Mouse (Mus musculus): ENCODE measurements around the gene Hoga1. TPM values are rescaled to one million over a fixed set of nuclear protein-coding genes. Genes with fewer than 3 reads are reported as not detected.

Gene Hoga1
- polyA plus RNA-seq, 2 experiments from 2014 or later, result not detected

Other genes starting within 250 kb of the Hoga1 start
- gene Arhgap19, start 243.6 kb upstream of the Hoga1 start, polyA plus RNA-seq (2017; shearing (Covaris generic)), result 1 to 10 TPM; 3.0 to 5.9 TPM
- 10 to 100 TPM; 24.5 to 30.3 TPM for gene Frat1, start 215.6 kb upstream of the Hoga1 start, polyA plus RNA-seq (2017; shearing (Covaris generic))
- gene Frat2, start 197.5 kb upstream of the Hoga1 start, polyA plus RNA-seq (2017; shearing (Covaris generic)), result 1 to 10 TPM in 1 of 2 experiments, under 1 TPM in 1; 0.75 to 1.9 TPM
- gene Rrp12, start 149.4 kb upstream of the Hoga1 start, polyA plus RNA-seq (2017; shearing (Covaris generic)), result 10 to 100 TPM in 1 of 2 experiments, 1 to 10 TPM in 1; 7.2 to 17.3 TPM
- 10 to 100 TPM; 41.8 to 43.3 TPM for gene Pgam1, start 133.7 kb upstream of the Hoga1 start, polyA plus RNA-seq (2017; shearing (Covaris generic))
- 10 to 100 TPM; 83.6 to 89.9 TPM for gene Exosc1, start 112.2 kb upstream of the Hoga1 start, polyA plus RNA-seq (2017; shearing (Covaris generic))
- gene Zdhhc16, start 112.1 kb upstream of the Hoga1 start, polyA plus RNA-seq (2017; shearing (Covaris generic)), result 10 to 100 TPM; 40.7 to 59.3 TPM
- 100 to 1,000 TPM in 1 of 2 experiments, 10 to 100 TPM in 1; 78.1 to 104 TPM for gene Mms19, start 64.5 kb upstream of the Hoga1 start, polyA plus RNA-seq (2017; shearing (Covaris generic))
- 1 to 10 TPM; 3.7 to 4.1 TPM for gene Ubtd1, start 63.8 kb upstream of the Hoga1 start, polyA plus RNA-seq (2017; shearing (Covaris generic))
- not detected for gene Ankrd2, start 9.6 kb upstream of the Hoga1 start, polyA plus RNA-seq (2017; shearing (Covaris generic))
- gene 4933411K16Rik, start 6.6 kb downstream of the Hoga1 start, polyA plus RNA-seq (2017; shearing (Covaris generic)), result not detected
- gene Morn4, start 40.7 kb downstream of the Hoga1 start, polyA plus RNA-seq (2017; shearing (Covaris generic)), result under 1 TPM in 1 of 2 experiments, not detected in 1; 0.52 TPM
- gene Pi4k2a, start 44.9 kb downstream of the Hoga1 start, polyA plus RNA-seq (2017; shearing (Covaris generic)), result 10 to 100 TPM; 11.4 to 17.4 TPM
- gene Avpi1, start 83.4 kb downstream of the Hoga1 start, polyA plus RNA-seq (2017; shearing (Covaris generic)), result 1 to 10 TPM; 4.5 to 7.2 TPM
- gene Marveld1, start 101.8 kb downstream of the Hoga1 start, polyA plus RNA-seq (2017; shearing (Covaris generic)), result 1 to 10 TPM; 6.8 to 7.5 TPM
- 10 to 100 TPM; 19.5 to 21.0 TPM for gene Zfyve27, start 118.3 kb downstream of the Hoga1 start, polyA plus RNA-seq (2017; shearing (Covaris generic))
- gene Sfrp5, start 156.6 kb downstream of the Hoga1 start, polyA plus RNA-seq (2017; shearing (Covaris generic)), result not detected
- gene Golga7b, start 202.0 kb downstream of the Hoga1 start, polyA plus RNA-seq (2017; shearing (Covaris generic)), result under 1 TPM in 1 of 2 experiments, not detected in 1; 0.15 TPM